Mouse (Mus musculus) G1E (cell line): ENCODE measurements around the gene Tubg1.

Source experiments
- CTCF ChIP-seq: IDR thresholded peaks from 2 replicates; pipeline ENCODE4 v1.5.1; 2012; ENCODE audit warnings: low read depth, low read length, inconsistent platforms, mixed read lengths
- GATA1 ChIP-seq: IDR thresholded peaks from 2 replicates; pipeline ENCODE4 v1.6.1; 2012; ENCODE audit warnings: borderline replicate concordance, low read length, inconsistent platforms, mixed read lengths
- POLR2AphosphoS5 ChIP-seq: IDR thresholded peaks from 2 replicates; pipeline ENCODE4 v1.6.1; 2012; ENCODE audit warnings: low read depth, low read length, inconsistent platforms; ENCODE audit not compliant: insufficient replicate concordance
- TAL1 ChIP-seq: conservative IDR thresholded peaks from 2 replicates; pipeline ENCODE4 v1.6.1; 2012; ENCODE audit warnings: low read depth, low read length, inconsistent platforms, mixed read lengths

DNA sequence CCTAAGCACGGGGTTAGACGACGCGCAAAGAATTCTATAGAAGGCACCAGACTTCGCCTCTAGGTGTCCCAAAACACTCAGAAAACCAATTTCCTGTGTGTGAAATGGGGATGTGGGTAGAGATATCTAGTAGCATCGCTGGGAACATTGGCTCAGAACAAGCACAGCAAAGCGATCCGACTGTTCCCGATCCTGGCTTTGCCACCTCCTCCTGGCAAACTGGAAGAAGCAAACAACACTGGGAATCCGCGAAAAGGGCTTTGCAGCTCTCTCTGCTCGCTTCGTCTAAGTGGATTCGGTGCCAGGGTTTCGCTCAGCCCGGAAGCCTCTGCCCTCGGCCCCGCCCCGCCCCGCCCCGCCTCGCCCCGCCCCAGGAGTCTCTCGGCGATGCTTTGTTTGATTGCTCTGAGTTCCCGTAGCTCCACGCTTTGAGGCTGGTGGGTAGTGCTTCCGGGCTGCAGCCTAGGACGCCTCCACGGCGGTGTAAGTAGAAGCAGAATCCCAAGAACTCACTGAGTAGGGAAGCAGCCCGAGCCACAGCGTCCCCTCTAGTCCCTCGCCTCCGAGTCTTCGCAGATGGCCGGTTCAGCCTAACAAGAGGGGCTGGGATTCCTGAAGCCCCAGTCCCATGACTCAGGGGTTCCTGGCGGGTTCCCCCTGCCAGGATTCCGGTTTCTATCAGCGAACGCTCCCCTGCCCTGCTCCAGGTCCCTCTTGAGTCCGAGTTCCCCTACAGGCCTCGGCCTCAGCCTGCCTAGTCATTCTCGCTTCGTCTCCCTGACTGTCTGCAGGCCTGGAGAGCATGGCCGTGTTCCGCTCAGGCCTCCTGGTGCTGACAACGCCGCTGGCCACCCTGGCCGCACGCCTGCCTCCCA, 37.3 kb upstream of the Tubg1 start, which contains the start of gene Coasy:
- TF ChIP-seq CTCF: peak; percentile 25; the same call in 1 of the 2 replicates
- no peak for TF ChIP-seq TAL1
- TF ChIP-seq GATA1: no peak
- no peak for TF ChIP-seq POLR2AphosphoS5
